8 mouse cellular contexts compared by ENCODE assay signal in the genomic region with DNA sequence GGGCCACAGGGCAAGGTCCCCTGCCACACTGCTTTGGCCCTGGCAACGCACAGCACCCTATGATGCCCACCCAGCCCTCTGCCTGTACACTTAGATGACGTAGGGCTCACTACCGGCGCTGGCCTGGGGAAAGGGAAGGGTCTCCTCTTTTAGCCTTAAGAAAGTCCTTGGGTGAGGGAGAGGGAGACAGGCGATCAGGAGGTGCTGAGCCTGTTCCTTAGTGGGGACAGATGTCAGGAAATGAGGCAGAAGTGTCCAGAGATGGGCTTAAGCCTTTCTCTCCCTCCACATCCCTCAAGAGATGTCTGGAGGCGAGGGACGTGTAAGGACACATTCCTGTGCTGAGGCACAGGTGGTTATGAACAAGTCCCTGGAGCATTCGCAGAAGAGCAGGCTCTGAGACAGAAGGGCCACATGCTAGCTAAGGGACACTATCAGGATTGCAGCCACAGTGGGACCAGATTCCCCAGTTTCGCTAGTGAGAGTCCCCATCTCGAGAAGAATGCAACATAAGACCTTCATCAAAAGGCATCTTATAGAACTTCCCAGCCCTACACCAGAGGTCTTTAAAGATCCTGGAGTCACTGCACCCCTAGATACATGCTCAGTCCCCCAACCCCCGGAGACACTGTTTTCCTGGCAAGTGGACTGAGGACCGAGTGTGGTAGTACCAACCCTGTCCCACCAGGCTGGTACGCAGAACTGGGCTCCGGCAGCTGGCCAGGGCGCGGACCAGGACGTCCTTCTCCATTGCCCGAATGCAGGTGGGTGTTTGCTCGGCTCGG. TPM values are rescaled to one million over a fixed set of nuclear protein-coding genes. Genes with fewer than 3 reads are reported as not detected.
A peak's percentile ranks its signal among the peaks of the same experiment; 100 is the strongest.
DNase-seq lines count a peak whose midpoint lies in the region; ATAC-seq lines count a peak whose summit lies in the region.

No protein-coding gene starts in this region.

- peaks cover 86% of the 10 kb centered on the region for H3K27me3 ChIP-seq in heart, embryonic 14.5 days (ENCODE audit: control insufficient read depth, insufficient read depth, low read length)
- peaks cover 20% of the 10 kb centered on the region; the same call in 1 of the 2 replicates for H3K27me3 ChIP-seq in intestine, embryonic 16.5 days (replicated peaks; ENCODE audit: control insufficient read depth, insufficient read depth, low read length)

- H3K9me3 ChIP-seq in heart, embryonic 14.5 days (ENCODE audit: control insufficient read depth, low read length): no peaks in the 10 kb centered on the region
- no peaks in the 10 kb centered on the region for H3K9me3 ChIP-seq in intestine, embryonic 16.5 days (ENCODE audit: control insufficient read depth, low read length)

- no peak for DNase-seq in heart, postnatal 14 days
- peak; percentile 43 for DNase-seq in urinary bladder, adult 2 months (ENCODE audit: low spot score)
- DNase-seq in urinary bladder, postnatal 36 days (ENCODE audit: low spot score in 2 of 2): no peak
- DNase-seq in naive thymus-derived CD4-positive, alpha-beta T cell, adult 2 months (ENCODE audit: low read depth): peak; percentile 47
- no peak for DNase-seq in layer of hippocampus, adult 9-10 months (ENCODE audit: low spot score)
- no peak for DNase-seq in layer of hippocampus, adult 18-20 months (ENCODE audit: low spot score in 2 of 2)

- 37% methylated on average over 20 of the region's 20 CpGs for WGBS in heart, embryonic 14.5 days
- WGBS in intestine, embryonic 16.5 days: 31% methylated on average over 20 of the region's 20 CpGs

- no peaks in the 10 kb centered on the region for H3K36me3 ChIP-seq in heart, embryonic 14.5 days (ENCODE audit: control insufficient read depth, insufficient read depth, low read length)
- no peaks in the 10 kb centered on the region for H3K36me3 ChIP-seq in intestine, embryonic 16.5 days (ENCODE audit: control insufficient read depth, insufficient read depth, low read length)

- H3K4me2 ChIP-seq in heart, embryonic 14.5 days (ENCODE audit: low read length): peak overlapping the region; percentile 98
- H3K4me2 ChIP-seq in intestine, embryonic 16.5 days (ENCODE audit: low read depth, low read length): peak overlapping the region; percentile 90

- ATAC-seq in heart, embryonic 14.5 days (ENCODE audit: insufficient number of reproducible peaks, insufficient read depth, low FRiP score, low read depth): no peak
- no peak for ATAC-seq in intestine, embryonic 16.5 days

- H3K4me3 ChIP-seq in heart, embryonic 14.5 days (ENCODE audit: control insufficient read depth in 1 of 2, insufficient read depth in 1 of 2, low read depth in 1 of 2, low read length in 2 of 2): peak overlapping the region; percentile 59 to 62; a peak in 3 of 4 replicates
- H3K4me3 ChIP-seq in intestine, embryonic 16.5 days (ENCODE audit: low read length): peak overlapping the region; percentile 70

- peak overlapping the region; percentile 64; the same call in 1 of the 2 replicates for H3K9ac ChIP-seq in heart, embryonic 14.5 days (ENCODE audit: low read length)
- peak overlapping the region; percentile 81 for H3K9ac ChIP-seq in intestine, embryonic 16.5 days (ENCODE audit: low read depth, low read length)

- peaks cover 4 to 5% of the 10 kb centered on the region in 2 experiments; a peak in 2 of 4 replicates for H3K4me1 ChIP-seq in heart, embryonic 14.5 days (ENCODE audit: control insufficient read depth in 2 of 2, insufficient read depth in 2 of 2, low read length in 2 of 2)
- peaks cover 16% of the 10 kb centered on the region for H3K4me1 ChIP-seq in intestine, embryonic 16.5 days (ENCODE audit: control insufficient read depth, insufficient read depth, low read length)

- intact Hi-C loops in heart, postnatal 14 days (cut with DNase I): loop anchor here (5.0 kb wide), 1 partner anchor 93 kb away; no protein-coding TSS in a partner anchor

- no peak overlapping the region for H3K27ac ChIP-seq in heart, embryonic 14.5 days (replicated peaks in 1 of 2; ENCODE audit: control insufficient read depth in 1 of 2, insufficient read depth in 1 of 2, low read depth in 2 of 2, low read length in 2 of 2)
- H3K27ac ChIP-seq in intestine, embryonic 16.5 days (ENCODE audit: low read length): peak overlapping the region; percentile 81

RNA-seq across cellular contexts. Expression of gene Coro2a, which starts 1.3 kb away (rescaled TPM):
- polyA plus RNA-seq in heart, embryonic 14.5 days (2014; fragmentation: Nextera tagmentation; extraction: Ambion mirVana): 0.27 and 0.92 TPM in 2 replicates
- total RNA-seq in heart, postnatal 14 days (2021): 1 to 10 TPM in 1 of 2 experiments, under 1 TPM in 1; 0.54 to 1.2 TPM
- polyA plus RNA-seq in urinary bladder, adult 2 months (2012; rRNA removed): 6.4 and 7.0 TPM in 2 replicates
- polyA plus RNA-seq in intestine, embryonic 16.5 days (2015; fragmentation: Nextera tagmentation; extraction: Ambion mirVana): 99.8 and 112 TPM in 2 replicates
- 10 to 100 TPM; 14.9 to 16.3 TPM for total RNA-seq in layer of hippocampus, adult 18-20 months (2021)

RNA-seq across cellular contexts. Expression of gene Tbc1d2, which starts 49.3 kb away (rescaled TPM):
- polyA plus RNA-seq in heart, embryonic 14.5 days (2014; fragmentation: Nextera tagmentation; extraction: Ambion mirVana): 0.26 and 0.46 TPM in 2 replicates
- 1 to 10 TPM; 1.4 to 1.6 TPM for total RNA-seq in heart, postnatal 14 days (2021)
- 18.6 and 24.0 TPM in 2 replicates for polyA plus RNA-seq in urinary bladder, adult 2 months (2012; rRNA removed)
- 7.4 and 7.7 TPM in 2 replicates for polyA plus RNA-seq in intestine, embryonic 16.5 days (2015; fragmentation: Nextera tagmentation; extraction: Ambion mirVana)
- total RNA-seq in layer of hippocampus, adult 18-20 months (2021): 1 to 10 TPM; 2.7 to 2.9 TPM

Comparison
In these comparisons a context has a peak if more than half of its experiments do, and no peak if none do; other contexts are left out.
1. DNase-seq: peak in urinary bladder, adult 2 months (single experiment) and naive thymus-derived CD4-positive, alpha-beta T cell, adult 2 months (single experiment); none in heart, postnatal 14 days (0 of 2), urinary bladder, postnatal 36 days (0 of 2), layer of hippocampus, adult 9-10 months (single experiment) and layer of hippocampus, adult 18-20 months (0 of 2).
2. RNA of gene Coro2a, which starts 1.3 kb away (polyA plus RNA-seq): 99.8 to 112 TPM in intestine, embryonic 16.5 days; 6.4 to 7.0 TPM in urinary bladder, adult 2 months and 0.27 to 0.92 TPM in heart, embryonic 14.5 days; every median in the first group is over 10 times any median in the second.